ENCODE assay signal across 7 mouse cellular contexts in the genomic region with DNA sequence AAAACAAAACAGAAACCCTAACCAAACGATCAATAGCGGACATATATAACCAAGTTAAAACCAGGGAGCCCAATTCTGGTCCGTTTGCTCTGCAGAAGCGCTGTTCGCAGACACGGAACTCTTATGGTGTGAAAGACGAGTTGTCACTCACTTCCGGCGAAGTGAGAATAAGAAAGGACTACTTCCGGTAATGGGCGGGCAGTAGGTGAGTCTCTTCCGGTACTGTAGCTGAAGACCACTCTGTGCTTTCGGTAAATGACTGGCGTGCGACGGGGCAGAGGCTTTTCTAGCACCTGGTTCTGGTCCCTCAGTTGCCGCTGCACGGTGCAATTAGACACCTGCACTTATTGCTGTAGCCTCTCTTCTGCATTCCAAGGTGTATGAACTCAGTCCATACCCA. TPM values are rescaled to one million over a fixed set of nuclear protein-coding genes. Genes with fewer than 3 reads are reported as not detected.
DNase-seq lines count a peak whose midpoint lies in the region; ATAC-seq and TF ChIP-seq lines count a peak whose summit lies in the region.

Gene Wdr24, plus strand, starts transcription at position 176 of the 400 bp plus-strand sequence.

- H3K4me3 ChIP-seq in left cerebral cortex, adult 2 months: peak within 1 kb of the TSS; percentile 72

- intact Hi-C loops in left cerebral cortex, adult 2 months (cut with DNase I): no loop called here

- TF ChIP-seq CTCF in left cerebral cortex, adult 2 months (IDR thresholded peaks at IDR 0.05): no peak

- peak; percentile 94 for ATAC-seq in megakaryocyte, adult 5-6 weeks (ENCODE audit: poor library complexity, severe bottlenecking)

- DNase-seq in adipocyte (ENCODE audit: low spot score): peak; percentile 93
- peak; percentile 84 for DNase-seq in cerebellum, adult 9-11 months
- DNase-seq in frontal cortex, adult 2 months (ENCODE audit: extremely low spot score in 1 of 2, low spot score in 1 of 2): peak in 1 of 2 experiments; percentile 88
- DNase-seq in hindlimb bud, embryonic 11.5 days (ENCODE audit: extremely low spot score, low read depth, low spot score): peak; percentile 77
- peak; percentile 77 to 78 for DNase-seq in left cerebral cortex, adult 2 months (ENCODE audit: extremely low spot score in 1 of 2, low spot score in 2 of 2)
- peak; percentile 63 for DNase-seq in right cerebral cortex, postnatal 4 days

- H3K27ac ChIP-seq in left cerebral cortex, adult 2 months: peak within 1 kb of the TSS; percentile 75

RNA-seq across cellular contexts. Expression of gene Wdr24, which starts in this region (rescaled TPM):
- 34.8 and 40.0 TPM in 2 replicates for polyA plus RNA-seq in frontal cortex, adult 2 months (2012; rRNA removed)
- total RNA-seq in left cerebral cortex, adult 2 months (2021): 10 to 100 TPM; 26.8 to 30.9 TPM
- 4.6 and 6.9 TPM in 2 replicates for total RNA-seq in megakaryocyte, adult 5-6 weeks (2015)
- 12.3 and 15.1 TPM in 2 replicates for total RNA-seq in megakaryocyte, adult 5-6 weeks (2017)
